ENCODE assay signal across 17 mouse cellular contexts in the genomic region with DNA sequence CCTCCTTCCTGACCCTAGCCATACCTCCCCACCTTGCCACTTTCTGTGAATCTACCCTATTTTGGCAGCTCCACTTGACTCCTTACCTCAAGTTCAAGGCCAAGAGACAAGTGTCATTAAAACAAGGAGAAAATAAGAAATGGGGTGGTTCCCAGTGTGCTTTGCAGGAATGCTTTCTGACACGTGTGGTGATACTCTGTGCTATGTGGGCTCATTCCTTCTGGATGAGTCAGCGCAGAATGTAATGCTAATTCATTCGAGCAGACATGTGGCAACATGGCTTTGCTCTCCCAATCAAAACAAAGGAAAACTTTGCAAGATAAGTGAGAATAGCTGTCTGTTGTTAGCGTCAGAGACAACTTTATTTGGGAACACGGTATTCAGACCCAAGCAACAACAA. TPM values are rescaled to one million over a fixed set of nuclear protein-coding genes. Genes with fewer than 3 reads are reported as not detected.
A peak's percentile ranks its signal among the peaks of the same experiment; 100 is the strongest.
DNase-seq lines count a peak whose midpoint lies in the region; ATAC-seq lines count a peak whose summit lies in the region.
"Had no signal": no experiment of that assay in that cellular context is flagged by ENCODE, and none has a peak within 500 bp of the region (broad histone marks: within the 10 kb centered on the region; RNA-seq: fewer than 3 reads in every experiment).

No protein-coding gene starts in this region.

- no peak overlapping the region for H3K27ac ChIP-seq in heart, embryonic 15.5 days
- H3K27ac ChIP-seq in forebrain, embryonic 10.5 days = no peak overlapping the region
- H3K27ac ChIP-seq: heart, embryonic 10.5 days; hindbrain, embryonic 15.5 days; limb, embryonic 15.5 days; neural tube, embryonic 13.5 days had no signal

- H3K4me3 ChIP-seq in heart, embryonic 15.5 days = no peak overlapping the region
- no peak overlapping the region for H3K4me3 ChIP-seq in forebrain, embryonic 10.5 days
- H3K4me3 ChIP-seq: heart, embryonic 10.5 days; hindbrain, embryonic 15.5 days; limb, embryonic 15.5 days; neural tube, embryonic 13.5 days had no signal

- H3K9me3 ChIP-seq in heart, embryonic 15.5 days (replicated peaks) = no peaks in the 10 kb centered on the region
- H3K9me3 ChIP-seq in forebrain, embryonic 10.5 days = no peaks in the 10 kb centered on the region
- H3K9me3 ChIP-seq: heart, embryonic 10.5 days; hindbrain, embryonic 15.5 days; limb, embryonic 15.5 days; neural tube, embryonic 13.5 days had no signal

- H3K27me3 ChIP-seq in heart, embryonic 15.5 days = no peaks in the 10 kb centered on the region
- no peaks in the 10 kb centered on the region for H3K27me3 ChIP-seq in forebrain, embryonic 10.5 days (ENCODE audit: poor library complexity, severe bottlenecking)
- H3K27me3 ChIP-seq: hindbrain, embryonic 15.5 days; limb, embryonic 15.5 days; neural tube, embryonic 13.5 days had no signal

- DNase-seq in heart, postnatal 4 days = no peak
- peak; percentile 54 to 73 for DNase-seq in lung, adult 18-20 months
- no peak for DNase-seq in lung, postnatal 14 days
- peak; percentile 88 for DNase-seq in NIH3T3 (ENCODE audit: low read depth)
- peak; percentile 66 for DNase-seq in lung, postnatal 25 days (ENCODE audit: low spot score)
- DNase-seq in forebrain, embryonic 10.5 days (ENCODE audit: extremely low spot score, low spot score) = no peak
- DNase-seq in frontal cortex, postnatal 10 days (ENCODE audit: low spot score in 2 of 2) = no peak
- DNase-seq: cerebellum, adult 11 months; kidney, postnatal 4 days; thymus, adult 18-20 months had no signal

- H3K9ac ChIP-seq in heart, embryonic 15.5 days = no peak overlapping the region
- H3K9ac ChIP-seq: hindbrain, embryonic 15.5 days; limb, embryonic 15.5 days; neural tube, embryonic 13.5 days had no signal

- no peak overlapping the region for H3K4me2 ChIP-seq in heart, embryonic 15.5 days
- H3K4me2 ChIP-seq: hindbrain, embryonic 15.5 days; limb, embryonic 15.5 days; neural tube, embryonic 13.5 days had no signal

- H3K4me1 ChIP-seq in heart, embryonic 15.5 days (replicated peaks) = 0 out of 2 replicates have a peak, but pooled peaks cover 8% of the 10 kb centered on the region
- no peaks in the 10 kb centered on the region for H3K4me1 ChIP-seq in forebrain, embryonic 10.5 days
- H3K4me1 ChIP-seq: heart, embryonic 10.5 days; hindbrain, embryonic 15.5 days; limb, embryonic 15.5 days; neural tube, embryonic 13.5 days had no signal

- 28% methylated on average over 5 of the region's 5 CpGs for WGBS in heart, embryonic 15.5 days
- 83% methylated on average over 5 of the region's 5 CpGs for WGBS in forebrain, embryonic 10.5 days

- 0 out of 2 replicates have a peak, but pooled peaks have one; percentile 31 for ATAC-seq in heart, embryonic 15.5 days (replicated peaks; ENCODE audit: insufficient number of reproducible peaks, insufficient read depth, low FRiP score, low read depth)
- ATAC-seq: CD4-positive, CD25-positive, alpha-beta regulatory T cell, adult 4 months; midbrain, embryonic 16.5 days had no signal

- H3K36me3 ChIP-seq in heart, embryonic 15.5 days = no peaks in the 10 kb centered on the region
- H3K36me3 ChIP-seq in forebrain, embryonic 10.5 days (replicated peaks) = no peaks in the 10 kb centered on the region
- H3K36me3 ChIP-seq: heart, embryonic 10.5 days; hindbrain, embryonic 15.5 days; limb, embryonic 15.5 days; neural tube, embryonic 13.5 days had no signal

RNA-seq across cellular contexts. Expression of gene Stard13, which starts 30.7 kb away (rescaled TPM):
- polyA plus RNA-seq in heart, embryonic 15.5 days (2015; fragmentation: Nextera tagmentation; extraction: Ambion mirVana) = 3.9 and 6.8 TPM in 2 replicates
- 10 to 100 TPM; 20.1 to 20.8 TPM for total RNA-seq in heart, postnatal 4 days (2021)
- 3.1 and 3.7 TPM in 2 replicates for polyA plus RNA-seq in forebrain, embryonic 10.5 days (2016; fragmentation: Nextera tagmentation; extraction: Ambion mirVana)
- polyA plus RNA-seq: CD4-positive, CD25-positive, alpha-beta regulatory T cell, adult 4 months had no signal

Comparison
In these comparisons a context has a peak if more than half of its experiments do, and no peak if none do; other contexts are left out.
1. DNase-seq: peak in lung, adult 18-20 months (2 of 2), NIH3T3 (single experiment) and lung, postnatal 25 days (single experiment); none in heart, postnatal 4 days (single experiment), lung, postnatal 14 days (single experiment), forebrain, embryonic 10.5 days (single experiment) and frontal cortex, postnatal 10 days (0 of 2).